Mouse (Mus musculus) intestine, postnatal 0 days (tissue): ENCODE measurements at regions not wholly inside any gene's neighbourhood (a gene's known extent, or its start where the extent isn't known, plus 50 kb on each side); places are given as distances from the start of the nearest gene placed in this dataset.

Experiments
- ATAC-seq: fragments of 200-750 bp; cut with Nextera tagmentation; 2 replicates; pipeline ENCODE4 v1.8.0; 2017; ENCODE audit warnings: mild to moderate bottlenecking, moderate TSS enrichment, moderate library complexity
- H3K27ac ChIP-seq: fragments of 300-500 bp; sonication (generic); 2 replicates; pipeline ENCODE4 v1.5.1; 2014; ENCODE audit warnings: mild to moderate bottlenecking, low read depth, low read length, moderate library complexity
- H3K27me3 ChIP-seq: fragments of 300-500 bp; sonication (generic); replicated peaks from 2 replicates; pipeline ENCODE4 v1.6.1; 2014; ENCODE audit warnings: low read length, mixed read lengths; ENCODE audit not compliant: control insufficient read depth, insufficient read depth
- H3K36me3 ChIP-seq: fragments of 300-500 bp; sonication (generic); 2 replicates; pipeline ENCODE4 v1.6.1; 2014; ENCODE audit warnings: mild to moderate bottlenecking, moderate library complexity; ENCODE audit not compliant: control insufficient read depth, insufficient read depth
- H3K4me1 ChIP-seq: fragments of 300-500 bp; sonication (generic); replicated peaks from 2 replicates; pipeline ENCODE4 v1.6.1; 2014; ENCODE audit warnings: antibody characterized with exemption, low read length, mixed read lengths; ENCODE audit not compliant: control insufficient read depth, insufficient read depth
- H3K4me2 ChIP-seq: fragments of 300-500 bp; sonication (generic); replicated peaks from 2 replicates; pipeline ENCODE4 v1.6.1; 2014; ENCODE audit warnings: low read depth, mild to moderate bottlenecking, moderate library complexity
- H3K4me3 ChIP-seq: fragments of 300-500 bp; sonication (generic); 2 replicates; pipeline ENCODE4 v1.5.1; 2014; ENCODE audit warnings: low read depth, low read length
- H3K9ac ChIP-seq: fragments of 300-500 bp; sonication (generic); 2 replicates; pipeline ENCODE4 v1.6.1; 2014; ENCODE audit warnings: mild to moderate bottlenecking, low read depth, low read length
- H3K9me3 ChIP-seq: fragments of 300-500 bp; sonication (generic); 2 replicates; pipeline ENCODE4 v1.6.1; 2016; ENCODE audit warnings: mixed run types; ENCODE audit not compliant: control insufficient read depth
- CTCF ChIP-seq: sonication (generic); IDR thresholded peaks from 2 replicates; pipeline ENCODE4 v1.5.1; 2016; ENCODE audit warnings: low read depth, mild to moderate bottlenecking, control low read depth, antibody characterized with exemption, moderate library complexity
- WGBS: fragments of 180-500 bp; shearing (Covaris S2); extraction: QIAGEN DNeasy Blood & Tissue Kit; methylation state at CpG from one replicate; pipeline ENCODE4 v1.1.7; 2014; 5-methylcytosine and 5-hydroxymethylcytosine counted together

DNA sequence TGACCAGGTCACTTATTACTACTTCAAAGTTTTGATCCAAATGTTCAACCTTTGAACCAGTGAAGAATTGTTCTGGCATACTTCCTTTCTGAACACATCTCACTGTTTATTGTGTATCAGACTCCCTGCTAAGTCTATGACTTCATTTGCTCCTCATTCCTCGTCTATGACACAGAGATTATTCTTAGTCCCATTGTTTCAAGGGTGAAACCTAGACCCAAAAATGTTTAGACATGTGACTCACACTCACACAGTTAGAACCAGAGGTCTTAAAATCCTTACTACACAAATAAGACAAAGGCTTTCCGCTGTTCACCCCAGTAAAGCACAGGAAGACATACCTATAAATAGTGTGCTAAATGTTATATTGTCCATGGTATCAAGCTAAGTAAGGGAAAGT is 829.0 kb upstream of the Car8 start:
- H3K4me3 ChIP-seq = no peak overlapping the region
- H3K9ac ChIP-seq = no peak overlapping the region
- H3K27me3 ChIP-seq = no peaks in the 10 kb centered on the region
- no peaks in the 10 kb centered on the region for H3K9me3 ChIP-seq
- H3K27ac ChIP-seq = no peak overlapping the region
- no peak for ATAC-seq
- no peak overlapping the region for H3K4me2 ChIP-seq
- H3K36me3 ChIP-seq = no peaks in the 10 kb centered on the region
- WGBS = 69% methylated on average over 2 of the region's 2 CpGs
- H3K4me1 ChIP-seq = no peaks in the 10 kb centered on the region
- no peak for TF ChIP-seq CTCF

- 77% methylated on average over 10 of the region's 10 CpGs for WGBS
Measured at GRCm38 (mm10) chr4:9065981-9066815, 827.4 kb upstream of the Car8 start.

GRCm38 (mm10) chr4:9061941-9062340 is 823.1 kb upstream of the Car8 start:
- WGBS = 61% methylated on average over 3 of the region's 3 CpGs
- H3K36me3 ChIP-seq = no peaks in the 10 kb centered on the region
- no peak for TF ChIP-seq CTCF
- H3K4me1 ChIP-seq = no peaks in the 10 kb centered on the region; the same call in 1 of the 2 replicates
- no peak overlapping the region for H3K4me3 ChIP-seq
- no peak overlapping the region for H3K4me2 ChIP-seq
- no peaks in the 10 kb centered on the region for H3K27me3 ChIP-seq
- no peak overlapping the region for H3K27ac ChIP-seq
- no peak overlapping the region for H3K9ac ChIP-seq
- H3K9me3 ChIP-seq = no peaks in the 10 kb centered on the region
- ATAC-seq = no peak

More at GRCm38 (mm10) chr4:9065981-9066815, 827.4 kb upstream of the Car8 start:
- no peak overlapping the region for H3K9ac ChIP-seq
- no peaks in the 10 kb centered on the region for H3K4me1 ChIP-seq
- no peaks in the 10 kb centered on the region for H3K9me3 ChIP-seq
- H3K4me3 ChIP-seq = no peak overlapping the region
- ATAC-seq = no peak
- no peak overlapping the region for H3K27ac ChIP-seq
- no peaks in the 10 kb centered on the region for H3K27me3 ChIP-seq
- no peaks in the 10 kb centered on the region for H3K36me3 ChIP-seq
- no peak overlapping the region for H3K4me2 ChIP-seq
- TF ChIP-seq CTCF = no peak

GRCm38 (mm10) chr4:9060221-9060620 is 821.4 kb upstream of the Car8 start:
- H3K27me3 ChIP-seq = no peaks in the 10 kb centered on the region
- H3K9ac ChIP-seq = no peak overlapping the region
- H3K36me3 ChIP-seq = no peaks in the 10 kb centered on the region
- no peak overlapping the region for H3K4me2 ChIP-seq
- H3K9me3 ChIP-seq = no peaks in the 10 kb centered on the region
- no peak overlapping the region for H3K4me3 ChIP-seq
- H3K4me1 ChIP-seq = no peaks in the 10 kb centered on the region; the same call in 1 of the 2 replicates
- TF ChIP-seq CTCF = no peak
- ATAC-seq = no peak
- H3K27ac ChIP-seq = no peak overlapping the region
- 79% methylated on average over 5 of the region's 5 CpGs for WGBS

GRCm38 (mm10) chr4:9057676-9058075 is 818.8 kb upstream of the Car8 start:
- no peak overlapping the region for H3K27ac ChIP-seq
- H3K9me3 ChIP-seq = no peaks in the 10 kb centered on the region
- TF ChIP-seq CTCF = no peak
- H3K36me3 ChIP-seq = no peaks in the 10 kb centered on the region
- WGBS = 79% methylated on average over 4 of the region's 4 CpGs
- no peak overlapping the region for H3K4me2 ChIP-seq
- H3K4me1 ChIP-seq = no peaks in the 10 kb centered on the region; the same call in 1 of the 2 replicates
- no peak overlapping the region for H3K9ac ChIP-seq
- ATAC-seq = no peak
- H3K27me3 ChIP-seq = no peaks in the 10 kb centered on the region
- no peak overlapping the region for H3K4me3 ChIP-seq

DNA sequence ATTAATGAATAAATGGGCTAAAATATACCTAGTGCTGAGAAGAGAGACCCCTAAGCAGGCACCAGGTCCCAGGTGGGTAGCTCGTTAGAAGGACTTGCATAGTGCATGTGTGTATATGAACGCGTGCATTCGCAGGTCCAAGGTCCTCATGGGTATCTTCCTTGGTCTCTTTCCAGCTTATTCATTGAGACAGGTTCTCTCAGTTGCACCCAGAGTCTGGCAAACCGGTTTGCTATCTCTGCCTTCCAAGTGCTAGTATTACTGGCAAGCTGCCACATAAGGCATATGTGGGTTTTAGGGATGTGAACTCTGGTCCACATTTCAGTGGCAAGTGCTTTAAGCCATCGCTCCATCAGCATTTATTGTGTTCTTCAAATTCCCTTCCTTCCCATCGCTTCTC is 818.3 kb upstream of the Car8 start:
- no peak for TF ChIP-seq CTCF
- Histone ChIP-seq H3K27me3 (no peaks in the 10 kb centered on the region), H3K9ac (no peak overlapping the region), H3K36me3 (no peaks in the 10 kb centered on the region), H3K4me1 (no peaks in the 10 kb centered on the region; the same call in 1 of the 2 replicates), H3K4me2 (no peak overlapping the region), H3K27ac (no peak overlapping the region), H3K4me3 (no peak overlapping the region), H3K9me3 (no peaks in the 10 kb centered on the region)
- 53% methylated on average over 7 of the region's 7 CpGs for WGBS
- ATAC-seq = peak; percentile 86
